ENCODE assay signal across 13 mouse cellular contexts in genomic region chrX:68950730-68951129, GRCm38 (mm10). TPM values are rescaled to one million over a fixed set of nuclear protein-coding genes. Genes with fewer than 3 reads are reported as not detected.
DNase-seq lines count a peak whose midpoint lies in the region; ATAC-seq and TF ChIP-seq lines count a peak whose summit lies in the region.
"Had no signal": no experiment of that assay in that cellular context is flagged by ENCODE, and none has a peak within 500 bp of the region (broad histone marks: within the 10 kb centered on the region; RNA-seq: fewer than 3 reads in every experiment).

No protein-coding gene starts in this region.

- H3K27ac ChIP-seq in heart, adult 2 months = no peak overlapping the region
- H3K27ac ChIP-seq in midbrain, embryonic 11.5 days (ENCODE audit: low read depth, low read length) = no peak overlapping the region
- H3K27ac ChIP-seq in midbrain, embryonic 10.5 days (replicated peaks) = no peak overlapping the region
- no peak overlapping the region for H3K27ac ChIP-seq in hindbrain, postnatal 0 days
- H3K27ac ChIP-seq: liver, embryonic 14.5 days had no signal

- no peak for TF ChIP-seq POLR2A in heart, adult 2 months (IDR thresholded peaks at IDR 0.05; ENCODE audit: insufficient read depth, low read depth, low read length)

- no peak overlapping the region for H3K4me3 ChIP-seq in heart, adult 2 months
- no peak overlapping the region for H3K4me3 ChIP-seq in midbrain, embryonic 11.5 days (ENCODE audit: low read depth, low read length)
- no peak overlapping the region for H3K4me3 ChIP-seq in midbrain, embryonic 10.5 days
- H3K4me3 ChIP-seq in hindbrain, postnatal 0 days (ENCODE audit: low read length) = no peak overlapping the region

- no peaks in the 10 kb centered on the region for H3K27me3 ChIP-seq in heart, adult 2 months (ENCODE audit: control insufficient read depth, insufficient read depth, low read length)
- no peaks in the 10 kb centered on the region for H3K27me3 ChIP-seq in midbrain, embryonic 11.5 days (ENCODE audit: control insufficient read depth, insufficient read depth, low read length)
- no peaks in the 10 kb centered on the region for H3K27me3 ChIP-seq in midbrain, embryonic 10.5 days (ENCODE audit: low read depth, poor library complexity, severe bottlenecking)
- no peaks in the 10 kb centered on the region for H3K27me3 ChIP-seq in hindbrain, postnatal 0 days (ENCODE audit: insufficient read depth, low read length)

- peak; percentile 44; the same call in 1 of the 2 replicates for ATAC-seq in midbrain, embryonic 11.5 days (ENCODE audit: low FRiP score)
- peak; percentile 68 for ATAC-seq in hindbrain, postnatal 0 days

- TF ChIP-seq EP300 in heart, adult 2 months (IDR thresholded peaks at IDR 0.05; ENCODE audit: insufficient read depth, low read depth, low read length) = no peak

- 14% methylated on average over 1 of the region's 1 CpGs for WGBS in heart, adult 2 months
- whole genome bisulfite sequencing in midbrain, embryonic 11.5 days = 25% methylated on average over 1 of the region's 1 CpGs
- WGBS in midbrain, embryonic 10.5 days = 21% methylated on average over 1 of the region's 1 CpGs
- 14% methylated on average over 1 of the region's 1 CpGs for WGBS in hindbrain, postnatal 0 days

- H3K9me3 ChIP-seq in midbrain, embryonic 11.5 days (ENCODE audit: control insufficient read depth, low read length) = no peaks in the 10 kb centered on the region
- H3K9me3 ChIP-seq in midbrain, embryonic 10.5 days (replicated peaks) = no peaks in the 10 kb centered on the region
- H3K9me3 ChIP-seq in hindbrain, postnatal 0 days (ENCODE audit: low read length) = no peaks in the 10 kb centered on the region

- intact Hi-C loops in heart, adult 2 months (cut with DNase I) = loop anchor here (2.0 kb wide), 1 partner anchor 1212 kb away; no protein-coding TSS in a partner anchor
- intact Hi-C loops in heart, postnatal 14 days (cut with DNase I) = loop anchor here (5.0 kb wide), 1 partner anchor 1382 kb away; no protein-coding TSS in a partner anchor

- no peak overlapping the region for H3K4me2 ChIP-seq in midbrain, embryonic 11.5 days
- no peak overlapping the region for H3K4me2 ChIP-seq in hindbrain, postnatal 0 days (ENCODE audit: low read depth, low read length)

- H3K79me2 ChIP-seq in heart, adult 2 months (replicated peaks; ENCODE audit: control insufficient read depth, insufficient read depth, low read length) = no peaks in the 10 kb centered on the region

- no peak for DNase-seq in heart, adult 2 months
- DNase-seq in heart, adult 18-20 months = no peak
- no peak for DNase-seq in midbrain, embryonic 11.5 days (ENCODE audit: low spot score, missing footprints)
- no peak for DNase-seq in midbrain, embryonic 10.5 days (ENCODE audit: low spot score)
- peak; percentile 65 for DNase-seq in hindbrain, postnatal 0 days (ENCODE audit: low spot score)
- no peak for DNase-seq in adrenal gland, postnatal 25 days
- no peak for DNase-seq in urinary bladder, adult 18-20 months (ENCODE audit: low spot score in 2 of 2)
- no peak for DNase-seq in heart, postnatal 14 days
- DNase-seq: right cerebral cortex, adult 18-20 months had no signal

- no peaks in the 10 kb centered on the region for H3K36me3 ChIP-seq in heart, adult 2 months (ENCODE audit: control insufficient read depth, insufficient read depth, low read length)
- H3K36me3 ChIP-seq in midbrain, embryonic 11.5 days (ENCODE audit: control insufficient read depth, insufficient read depth, low read length) = no peaks in the 10 kb centered on the region
- no peaks in the 10 kb centered on the region for H3K36me3 ChIP-seq in midbrain, embryonic 10.5 days
- no peaks in the 10 kb centered on the region for H3K36me3 ChIP-seq in hindbrain, postnatal 0 days (ENCODE audit: insufficient read depth, low read length)

- H3K9ac ChIP-seq in heart, adult 2 months (ENCODE audit: low read depth, low read length) = no peak overlapping the region
- no peak overlapping the region for H3K9ac ChIP-seq in midbrain, embryonic 11.5 days (ENCODE audit: low read length)
- no peak overlapping the region for H3K9ac ChIP-seq in hindbrain, postnatal 0 days (replicated peaks; ENCODE audit: low read length)
- H3K9ac ChIP-seq: liver, embryonic 14.5 days had no signal

- no peaks in the 10 kb centered on the region for H3K4me1 ChIP-seq in heart, adult 2 months (ENCODE audit: control insufficient read depth, insufficient read depth, low read length)
- H3K4me1 ChIP-seq in midbrain, embryonic 11.5 days (ENCODE audit: control insufficient read depth, insufficient read depth, low read length) = no peaks in the 10 kb centered on the region
- H3K4me1 ChIP-seq in midbrain, embryonic 10.5 days = no peaks in the 10 kb centered on the region
- no peaks in the 10 kb centered on the region for H3K4me1 ChIP-seq in hindbrain, postnatal 0 days (ENCODE audit: insufficient read depth, low read length)

- peak; percentile 69 for TF ChIP-seq CTCF in heart, adult 2 months (IDR thresholded peaks at IDR 0.05)
- peak; percentile 60 for TF ChIP-seq CTCF in hindbrain, postnatal 0 days (IDR thresholded peaks at IDR 0.05; ENCODE audit: low read depth)

RNA-seq across cellular contexts. Expression of gene Gm6812, which starts 57.9 kb away (rescaled TPM):
- not detected for total RNA-seq in heart, adult 2 months (2021)
- not detected in 2 replicates for polyA plus RNA-seq in heart, adult 2 months (2012; rRNA removed)
- not detected for total RNA-seq in heart, adult 18-20 months (2021)
- polyA plus RNA-seq in midbrain, embryonic 11.5 days (2014; fragmentation: Nextera tagmentation; extraction: Ambion mirVana) = not detected in 2 replicates
- polyA plus RNA-seq in midbrain, embryonic 10.5 days (2016; fragmentation: Nextera tagmentation; extraction: Ambion mirVana) = not detected in 2 replicates
- total RNA-seq in hindbrain, postnatal 0 days (2014; rRNA removed) = not detected in 2 replicates
- not detected in 2 replicates for polyA plus RNA-seq in hindbrain, postnatal 0 days (2015; fragmentation: Nextera tagmentation; extraction: Ambion mirVana)
- not detected in 2 replicates for total RNA-seq in adrenal gland, postnatal 25 days (2021)
- total RNA-seq in heart, postnatal 14 days (2021) = not detected
- polyA plus RNA-seq: frontal cortex, adult 2 months; intestine, embryonic 14.5 days; liver, embryonic 14.5 days; thymus, postnatal 0 days had no signal
